Mouse (Mus musculus) adrenal gland, postnatal 10 days (tissue): Measurements from ENCODE around the gene Inafm2. TPM values are rescaled to one million over a fixed set of nuclear protein-coding genes. Genes with fewer than 3 reads are reported as not detected.

Experiments
- DNase-seq: peaks from one replicate; pipeline ENCODE4 v3.0.0; 2021; ENCODE audit warnings: mixed read lengths
- total RNA-seq, 2 experiments: library from RNA; stranded (reverse); gene quantifications; 2 replicates each; pipeline ENCODE4 v1.2.3; 2021

The Inafm2 gene
- total RNA-seq, 2 experiments from 2014 or later, result 27.3 to 27.9 TPM

- no peak for DNase-seq
Observed at GRCm38 (mm10) chr2:118756103-118756502, 10.5 kb downstream of the Inafm2 start.

GRCm38 (mm10) chr2:118759828-118760227, 14.3 kb downstream of the Inafm2 start:
- no peak for DNase-seq

- no peak for DNase-seq
Observed at GRCm38 (mm10) chr2:118760311-118761025, 14.9 kb downstream of the Inafm2 start.

DNA sequence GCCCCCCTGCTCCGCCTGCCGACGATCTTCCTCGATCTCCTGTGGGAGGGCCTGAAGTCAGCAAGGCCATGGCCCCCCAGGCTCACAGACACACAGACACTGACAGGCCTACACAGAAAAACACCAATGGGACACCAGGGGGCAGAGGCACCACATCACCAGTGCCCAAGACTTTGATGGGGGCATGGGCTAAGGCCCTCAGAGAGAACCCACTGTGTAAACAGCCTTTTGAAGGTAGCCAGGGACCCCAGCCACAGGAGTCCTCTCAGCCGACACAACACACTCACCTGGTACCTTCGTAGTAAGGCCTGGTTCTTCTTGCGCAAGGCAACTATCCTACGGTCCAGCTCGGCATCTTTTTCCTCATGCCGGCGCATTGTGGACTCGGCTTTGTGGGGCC, 15.8 kb downstream of the Inafm2 start:
- no peak for DNase-seq

- peak; percentile 97 for DNase-seq
Observed at GRCm38 (mm10) chr2:118761906-118762783, 16.6 kb downstream of the Inafm2 start, which contains the start of gene Ccdc9b. Ccdc9b (minus strand) TSS chr2:118762661.

DNA sequence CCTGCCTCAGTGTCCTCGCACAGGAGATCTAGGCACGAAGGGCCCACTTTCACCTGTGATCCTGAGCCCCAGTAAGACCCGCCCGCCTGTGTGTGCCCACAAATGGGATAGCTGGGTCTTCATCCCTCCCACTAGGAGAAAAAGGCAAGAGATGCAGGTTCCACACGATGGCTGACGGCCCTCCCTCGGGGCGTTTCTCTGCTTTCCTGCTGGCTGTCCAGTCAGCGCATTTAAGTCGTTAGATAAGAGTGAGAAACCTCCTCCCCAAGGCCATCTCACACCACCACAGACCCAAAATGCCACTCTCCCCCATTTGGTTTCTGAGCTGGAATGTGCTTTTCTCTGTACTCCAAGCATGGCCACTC, 17.2 kb downstream of the Inafm2 start:
- no peak for DNase-seq

GRCm38 (mm10) chr2:118763469-118763868, 17.9 kb downstream of the Inafm2 start:
- DNase-seq, result no peak

DNA sequence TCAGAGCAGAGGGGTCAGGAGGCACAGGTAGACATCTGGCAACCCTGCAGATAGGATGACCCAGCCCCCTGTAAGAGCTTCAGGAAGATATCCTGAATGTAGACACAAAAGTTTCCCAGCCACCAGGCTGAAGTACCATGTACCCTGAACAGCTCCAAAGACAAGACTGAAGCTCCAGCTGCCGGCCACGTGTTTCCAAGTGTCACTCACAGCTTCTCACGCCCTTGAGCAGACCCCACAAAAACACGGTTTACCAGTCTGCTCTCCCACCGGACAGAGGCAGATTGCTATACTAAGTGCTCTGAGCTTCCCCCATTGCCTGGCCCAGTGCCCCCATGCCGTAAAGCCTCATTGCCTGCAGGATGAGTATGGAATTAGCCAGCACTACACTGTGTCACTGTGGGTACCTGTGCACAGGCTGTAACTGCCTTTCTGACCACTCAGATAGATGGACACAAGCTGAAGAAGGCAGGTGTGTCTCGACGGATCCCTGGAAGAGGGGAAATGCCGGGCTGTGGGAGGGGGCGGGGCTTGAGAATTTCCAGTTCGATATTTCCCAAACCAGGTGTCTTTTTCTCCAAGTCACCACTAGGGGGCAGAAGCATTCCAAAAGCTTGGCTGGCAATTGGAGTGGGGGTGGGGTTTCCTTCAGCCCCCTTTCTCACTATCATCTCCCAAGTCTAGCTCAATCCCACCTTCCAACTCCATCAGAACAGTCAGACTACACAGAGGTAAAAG, 18.7 kb downstream of the Inafm2 start:
- peak; percentile 55 for DNase-seq

DNA sequence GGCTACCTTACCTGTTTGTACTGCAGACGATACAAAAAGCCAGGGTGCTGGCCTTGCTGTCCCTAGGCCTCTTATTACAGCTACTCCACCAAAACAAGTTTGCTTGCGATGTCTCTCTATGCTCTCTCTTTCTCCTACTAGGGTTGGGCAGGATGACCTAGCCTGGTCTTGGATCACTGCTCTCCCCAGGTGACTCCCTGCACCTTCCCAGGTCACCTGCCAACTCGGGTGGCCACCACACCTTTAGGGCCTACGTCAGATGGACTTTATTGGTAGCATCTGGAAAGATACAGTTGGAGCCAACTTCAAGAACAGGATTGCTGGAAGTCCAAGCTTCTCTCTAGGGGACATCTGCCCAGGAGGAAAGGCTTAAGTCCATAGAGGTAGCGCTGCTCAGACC, 19.3 kb downstream of the Inafm2 start:
- DNase-seq, result no peak

GRCm38 (mm10) chr2:118766041-118767033, 20.8 kb downstream of the Inafm2 start:
- no peak for DNase-seq

- no peak for DNase-seq
Observed at GRCm38 (mm10) chr2:118772158-118772874, 26.8 kb downstream of the Inafm2 start, which contains the start of gene Phgr1. Phgr1 (plus strand) TSS chr2:118772769.

GRCm38 (mm10) chr2:118774536-118774935, 29.0 kb downstream of the Inafm2 start:
- DNase-seq, result no peak

GRCm38 (mm10) chr2:118775396-118775795, 29.8 kb downstream of the Inafm2 start:
- no peak for DNase-seq

DNA sequence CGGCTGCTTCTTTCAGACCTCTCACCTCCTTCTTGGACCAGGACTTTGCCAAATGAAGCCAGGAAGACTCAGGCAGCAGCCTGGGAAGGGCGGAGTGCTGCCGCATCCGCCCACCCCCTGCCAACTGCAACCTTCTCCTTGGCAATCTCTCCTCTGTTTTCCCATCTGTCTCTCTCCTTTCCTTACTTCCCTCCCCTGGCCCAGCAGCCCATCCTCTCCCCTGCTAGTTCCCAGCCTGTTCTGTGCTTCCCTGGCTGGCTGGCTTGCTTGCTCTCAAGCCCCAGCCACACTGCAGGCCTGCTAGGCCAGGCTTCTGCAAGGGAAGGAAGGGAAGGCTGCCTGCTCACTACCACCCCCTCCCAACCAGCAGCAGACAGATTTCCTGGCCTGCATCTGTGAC, 30.3 kb downstream of the Inafm2 start:
- DNase-seq, result no peak

DNA sequence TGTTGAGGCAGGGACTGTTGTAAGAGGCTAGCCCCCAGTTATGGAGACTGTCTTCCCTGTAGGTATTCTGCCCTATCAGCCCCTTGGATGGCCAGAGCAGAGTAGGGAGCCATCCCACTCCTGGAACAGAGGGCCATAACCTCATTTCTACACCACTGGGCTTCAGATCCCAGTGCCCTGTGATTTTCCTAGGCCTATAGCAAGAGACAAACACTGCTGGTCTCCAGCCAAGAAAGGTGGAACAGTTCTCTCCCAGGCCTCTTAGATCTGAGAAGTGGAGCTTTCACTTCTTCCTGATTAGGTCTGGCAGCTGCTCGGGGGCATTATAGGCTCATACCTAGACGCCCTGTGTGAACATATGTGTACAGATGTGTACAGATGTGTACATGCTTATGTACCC, 30.7 kb downstream of the Inafm2 start:
- no peak for DNase-seq

DNA sequence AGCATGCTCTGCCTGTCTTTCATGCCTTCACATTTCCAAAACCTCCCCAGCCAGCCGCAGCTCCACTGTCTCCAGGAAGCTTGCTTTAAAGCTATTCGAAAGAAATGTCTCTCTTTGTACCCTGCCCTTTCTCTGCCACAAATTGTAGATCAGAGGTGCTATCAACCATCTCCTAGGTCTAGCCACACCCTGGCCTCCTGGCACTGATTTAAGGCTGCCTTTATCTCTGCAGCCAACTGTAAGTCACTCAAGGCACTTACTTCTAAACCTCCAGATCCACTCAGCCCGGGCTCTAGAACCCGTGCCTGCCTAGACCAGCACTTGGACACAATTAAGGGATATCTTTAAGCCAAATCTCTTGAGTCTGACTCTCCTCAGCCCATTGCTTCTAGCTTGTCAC, 32.9 kb downstream of the Inafm2 start:
- DNase-seq, result no peak

DNA sequence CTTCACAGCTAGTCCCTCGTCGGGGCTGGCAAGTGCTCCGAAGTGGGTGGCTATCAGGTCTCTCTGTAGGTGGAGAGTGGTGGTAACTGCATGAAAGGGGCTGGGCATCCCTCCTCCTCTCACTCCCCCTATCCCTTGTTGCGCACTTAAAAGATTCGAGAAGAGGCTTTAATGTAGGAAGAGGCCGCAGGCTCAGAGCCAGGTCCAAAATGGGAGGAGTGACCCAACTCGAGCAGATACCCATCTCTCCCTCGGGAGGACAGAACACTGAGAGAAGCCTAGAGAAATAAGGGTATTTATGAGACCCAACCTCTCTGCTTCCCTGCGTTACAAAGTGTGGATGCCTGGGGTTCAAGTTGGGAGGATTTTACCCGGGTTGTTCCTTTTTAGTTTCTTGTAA, 33.5 kb downstream of the Inafm2 start:
- DNase-seq, result no peak

- peak; percentile 97 for DNase-seq
Observed at GRCm38 (mm10) chr2:118779504-118780480, 34.2 kb downstream of the Inafm2 start, which contains the start of gene Disp2. Disp2 (plus strand) TSS chr2:118779719.

DNA sequence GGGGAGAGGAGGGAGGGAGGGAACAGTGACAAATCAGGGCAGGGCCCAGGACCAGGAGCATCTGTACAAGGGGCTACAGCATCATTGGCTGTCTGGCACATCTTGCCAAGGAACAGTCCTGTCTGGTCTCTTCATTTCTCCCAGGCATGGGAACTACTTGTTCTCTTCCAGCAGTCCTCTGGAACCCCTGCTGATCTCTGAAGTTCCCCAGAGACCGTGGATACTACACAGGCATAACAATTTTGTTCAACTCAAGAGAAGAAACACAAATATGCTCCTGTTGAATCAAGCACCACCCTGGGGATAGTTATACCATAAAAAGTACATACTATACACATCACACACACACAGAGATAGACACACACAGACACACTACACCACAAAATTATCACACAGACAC, 35.6 kb downstream of the Inafm2 start:
- DNase-seq, result no peak
